Mouse (Mus musculus): ENCODE data around the gene Defb18. TPM values are rescaled to one million over a fixed set of nuclear protein-coding genes. Genes with fewer than 3 reads are reported as not detected.
A peak's percentile ranks its signal among the peaks of the same experiment; 100 is the strongest.
"Not testable (repeated sequence)": the region's sequence is repeated elsewhere in the genome, so short reads cannot be mapped to it uniquely, and the experiment has no call there.

Defb18 gene
- polyA plus RNA-seq (2015; fragmentation: Nextera tagmentation; extraction: Ambion mirVana), result not detected in 2 replicates

- WGBS, result 59% methylated on average over 1 of the region's 1 CpGs
- no peak for ATAC-seq
- no peaks in the 10 kb centered on the region for H3K27me3 ChIP-seq (replicated peaks)
- no peaks in the 10 kb centered on the region for H3K9me3 ChIP-seq
- no peaks in the 10 kb centered on the region for H3K36me3 ChIP-seq
- H3K4me3 ChIP-seq (replicated peaks), result no peak within 1 kb of the TSS
- H3K4me1 ChIP-seq (replicated peaks), result no peaks in the 10 kb centered on the region
- H3K27ac ChIP-seq, result no peak within 1 kb of the TSS
- H3K4me2 ChIP-seq (replicated peaks), result no peak within 1 kb of the TSS
- no peak within 1 kb of the TSS for H3K9ac ChIP-seq
These were observed at the start of gene Defb18 for GRCm38 (mm10) chr1:18237343-18237742. Defb18 (minus strand) TSS chr1:18237443.

- Histone ChIP-seq H3K4me3 (replicated peaks) (no peak overlapping the region), H3K4me1 (replicated peaks) (no peaks in the 10 kb centered on the region), H3K27me3 (replicated peaks) (no peaks in the 10 kb centered on the region), H3K9me3 (no peaks in the 10 kb centered on the region), H3K27ac (no peak overlapping the region), H3K36me3 (no peaks in the 10 kb centered on the region), H3K9ac (no peak overlapping the region), H3K4me2 (replicated peaks) (no peak overlapping the region)
- WGBS, result 79% methylated on average over 4 of the region's 4 CpGs
- ATAC-seq, result no peak
These were observed 33.9 kb upstream of the Defb18 start for GRCm38 (mm10) chr1:18271095-18271494.

- H3K27ac ChIP-seq, result no peak overlapping the region
- no peaks in the 10 kb centered on the region for H3K9me3 ChIP-seq
- no peak overlapping the region for H3K4me2 ChIP-seq (replicated peaks)
- H3K9ac ChIP-seq, result no peak overlapping the region
- ATAC-seq, result no peak
- H3K4me3 ChIP-seq (replicated peaks), result no peak overlapping the region
- 69% methylated on average over 5 of the region's 5 CpGs for WGBS
- H3K4me1 ChIP-seq (replicated peaks), result no peaks in the 10 kb centered on the region
- H3K27me3 ChIP-seq (replicated peaks), result no peaks in the 10 kb centered on the region
- no peaks in the 10 kb centered on the region for H3K36me3 ChIP-seq
These were observed 31.6 kb upstream of the Defb18 start for GRCm38 (mm10) chr1:18268845-18269244.

- Histone ChIP-seq H3K27me3 (replicated peaks) (no peaks in the 10 kb centered on the region), H3K4me3 (replicated peaks) (no peak within 1 kb of the TSS), H3K27ac (no peak within 1 kb of the TSS), H3K4me2 (replicated peaks) (no peak within 1 kb of the TSS), H3K36me3 (no peaks in the 10 kb centered on the region), H3K9ac (no peak within 1 kb of the TSS), H3K4me1 (replicated peaks) (no peaks in the 10 kb centered on the region), H3K9me3 (no peaks in the 10 kb centered on the region)
- ATAC-seq, result no peak
These were observed 27.8 kb upstream of the Defb18 start, which contains the start of gene Defb41 for GRCm38 (mm10) chr1:18265038-18265437. Defb41 (minus strand) TSS chr1:18265138.

GRCm38 (mm10) chr1:18245801-18246580, 8.7 kb upstream of the Defb18 start:
- 97% methylated on average over 9 of the region's 9 CpGs for WGBS
- not testable (repeated sequence) for H3K9me3 ChIP-seq; H3K27me3 ChIP-seq (replicated peaks)

GRCm38 (mm10) chr1:18223385-18223945, 13.8 kb downstream of the Defb18 start:
- ATAC-seq, result peak; percentile 71
- no peak overlapping the region for H3K9ac ChIP-seq
- no peak overlapping the region for H3K4me2 ChIP-seq (replicated peaks)
- no peak overlapping the region for H3K27ac ChIP-seq
- H3K27me3 ChIP-seq (replicated peaks), result no peaks in the 10 kb centered on the region
- no peak overlapping the region for H3K4me3 ChIP-seq (replicated peaks)
- H3K4me1 ChIP-seq (replicated peaks), result no peaks in the 10 kb centered on the region
- H3K9me3 ChIP-seq, result no peaks in the 10 kb centered on the region
- 4% methylated on average over 3 of the region's 3 CpGs for WGBS
- no peaks in the 10 kb centered on the region for H3K36me3 ChIP-seq

More at GRCm38 (mm10) chr1:18245801-18246580, 8.7 kb upstream of the Defb18 start:
- not testable (repeated sequence) for H3K36me3 ChIP-seq; H3K4me3 ChIP-seq (replicated peaks); H3K4me1 ChIP-seq (replicated peaks); H3K9ac ChIP-seq; H3K4me2 ChIP-seq (replicated peaks); ATAC-seq; H3K27ac ChIP-seq

- 45% methylated on average over 4 of the region's 4 CpGs for WGBS
- no peak overlapping the region for H3K4me2 ChIP-seq (replicated peaks)
- H3K9ac ChIP-seq, result no peak overlapping the region
- no peaks in the 10 kb centered on the region for H3K27me3 ChIP-seq (replicated peaks)
- no peaks in the 10 kb centered on the region for H3K9me3 ChIP-seq
- no peak overlapping the region for H3K27ac ChIP-seq
- no peak overlapping the region for H3K4me3 ChIP-seq (replicated peaks)
- no peak for ATAC-seq
- no peaks in the 10 kb centered on the region for H3K4me1 ChIP-seq (replicated peaks)
- no peaks in the 10 kb centered on the region for H3K36me3 ChIP-seq
These were observed 45.5 kb downstream of the Defb18 start for GRCm38 (mm10) chr1:18191719-18192118.

- Histone ChIP-seq H3K4me2 (replicated peaks) (no peak overlapping the region), H3K4me1 (replicated peaks) (no peaks in the 10 kb centered on the region), H3K4me3 (replicated peaks) (no peak overlapping the region), H3K27me3 (replicated peaks) (no peaks in the 10 kb centered on the region), H3K27ac (no peak overlapping the region), H3K9ac (no peak overlapping the region), H3K9me3 (no peaks in the 10 kb centered on the region), H3K36me3 (no peaks in the 10 kb centered on the region)
- no peak for ATAC-seq
- WGBS, result 9% methylated on average over 1 of the region's 1 CpGs
These were observed 46.2 kb downstream of the Defb18 start for GRCm38 (mm10) chr1:18190714-18191712.

Other genes starting within 250 kb of the Defb18 start
- not detected in 2 replicates for gene Crisp4, start 91.5 kb downstream of the Defb18 start, polyA plus RNA-seq (2015; fragmentation: Nextera tagmentation; extraction: Ambion mirVana)
- gene Defb41, start 27.7 kb upstream of the Defb18 start, polyA plus RNA-seq (2015; fragmentation: Nextera tagmentation; extraction: Ambion mirVana), result not detected in 2 replicates